Mouse (Mus musculus) fibroblast of lung, adult 2 months (primary cell): ENCODE measurements around the gene Gm13287.
"Not testable (repeated sequence)": the region's sequence is repeated elsewhere in the genome, so short reads cannot be mapped to it uniquely, and the experiment has no call there.

Source experiments
- DNase-seq: peaks from one replicate; pipeline ENCODE4 v3.0.0-alpha.2; 2011; ENCODE audit warnings: low read depth

The Gm13287 gene

DNA sequence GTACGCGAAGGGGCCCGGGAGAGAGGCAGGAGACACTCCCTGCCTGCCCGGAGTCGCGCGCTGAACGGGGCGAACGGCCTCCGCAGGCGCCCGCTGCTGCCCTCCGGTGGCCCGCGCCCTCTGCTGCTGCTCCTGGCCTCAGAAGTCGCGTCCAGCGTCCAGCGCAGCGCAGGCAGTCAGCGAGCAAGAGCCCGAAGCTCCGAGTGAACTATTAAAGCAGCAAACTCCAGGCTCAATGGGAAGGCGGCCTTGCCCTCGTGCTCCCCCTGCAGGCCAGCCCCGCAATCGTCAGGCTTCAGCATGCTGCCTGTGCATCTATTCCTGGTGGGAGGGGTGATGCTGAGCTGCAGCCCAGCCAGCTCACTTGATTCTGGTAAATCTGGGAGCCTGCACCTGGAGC lies 6.0 kb upstream of the Gm13287 start, which contains the start of gene Gm13279:
TSS of gene Gm13279 (plus strand) at position 301 of the 400 bp plus-strand sequence.
- DNase-seq = not testable (repeated sequence)

DNA sequence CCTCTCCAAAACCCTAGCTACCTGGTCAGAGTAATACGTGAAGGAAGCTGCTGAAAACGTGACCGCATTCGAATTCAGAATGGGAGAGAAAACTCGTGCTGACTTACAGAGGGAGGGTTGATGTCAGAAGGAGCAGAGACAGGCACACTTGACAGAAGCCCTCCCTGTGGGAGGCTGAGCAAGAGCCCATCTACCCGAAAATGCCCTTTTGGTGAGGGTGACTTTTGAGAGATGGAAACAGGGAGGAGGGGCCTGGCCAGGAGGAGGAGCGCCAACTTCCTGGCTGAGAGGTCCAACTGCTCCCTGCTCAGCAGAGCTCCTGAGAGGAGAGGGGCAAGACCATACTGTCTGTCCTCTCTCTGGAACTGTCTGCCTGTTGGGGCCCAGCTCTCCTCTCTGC lies 3.7 kb upstream of the Gm13287 start, which contains the start of gene Gm13285:
TSS of gene Gm13285 (plus strand) at position 301 of the 400 bp plus-strand sequence.
- not testable (repeated sequence) for DNase-seq

DNA sequence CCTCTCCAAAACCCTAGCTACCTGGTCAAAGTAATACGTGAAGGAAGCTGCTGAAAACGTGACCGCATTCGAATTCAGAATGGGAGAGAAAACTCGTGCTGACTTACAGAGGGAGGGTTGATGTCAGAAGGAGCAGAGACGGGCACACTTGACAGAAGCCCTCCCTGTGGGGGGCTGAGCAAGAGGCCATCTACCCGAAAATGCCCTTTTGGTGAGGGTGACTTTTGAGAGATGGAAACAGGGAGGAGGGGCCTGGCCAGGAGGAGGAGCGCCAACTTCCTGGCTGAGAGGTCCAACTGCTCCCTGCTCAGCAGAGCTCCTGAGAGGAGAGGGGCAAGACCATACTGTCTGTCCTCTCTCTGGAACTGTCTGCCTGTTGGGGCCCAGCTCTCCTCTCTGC lies 2.2 kb downstream of the Gm13287 start, which contains the start of gene Gm13288:
TSS of gene Gm13288 (plus strand) at position 301 of the 400 bp plus-strand sequence.
- DNase-seq = not testable (repeated sequence)

DNA sequence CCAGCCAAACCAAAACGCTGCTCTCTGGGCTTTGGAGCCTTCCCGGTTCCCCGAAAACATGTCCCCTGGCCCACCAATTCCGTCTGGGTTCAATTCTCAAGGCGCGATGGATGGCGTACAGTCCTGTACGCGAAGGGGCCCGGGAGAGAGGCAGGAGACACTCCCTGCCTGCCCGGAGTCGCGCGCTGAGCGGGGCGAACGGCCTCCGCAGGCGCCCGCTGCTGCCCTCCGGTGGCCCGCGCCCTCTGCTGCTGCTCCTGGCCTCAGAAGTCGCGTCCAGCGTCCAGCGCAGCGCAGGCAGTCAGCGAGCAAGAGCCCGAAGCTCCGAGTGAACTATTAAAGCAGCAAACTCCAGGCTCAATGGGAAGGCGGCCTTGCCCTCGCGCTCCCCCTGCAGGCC lies 2.7 kb downstream of the Gm13287 start:
- DNase-seq = not testable (repeated sequence)

DNA sequence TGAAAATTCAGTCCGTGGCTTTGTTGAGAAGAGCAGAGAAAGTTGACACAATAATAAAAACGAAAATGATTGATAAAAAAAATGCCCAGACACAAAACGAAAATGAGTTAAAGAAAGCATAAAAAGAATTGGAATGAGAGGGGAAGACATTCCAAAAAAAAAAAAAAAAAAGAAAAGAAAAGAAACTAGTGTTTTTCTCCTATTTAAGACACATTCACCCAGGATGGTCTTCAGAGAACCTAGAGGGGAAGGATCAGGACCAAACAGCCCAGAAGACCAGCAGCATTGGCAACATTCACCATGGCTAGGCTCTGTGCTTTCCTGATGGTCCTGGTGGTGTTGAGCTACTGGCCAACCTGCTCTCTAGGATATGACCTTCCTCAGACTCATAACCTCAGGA lies 12.9 kb downstream of the Gm13287 start, which contains the start of gene Ifna7:
TSS of gene Ifna7 (plus strand) at position 301 of the 400 bp plus-strand sequence.
- DNase-seq = no peak

DNA sequence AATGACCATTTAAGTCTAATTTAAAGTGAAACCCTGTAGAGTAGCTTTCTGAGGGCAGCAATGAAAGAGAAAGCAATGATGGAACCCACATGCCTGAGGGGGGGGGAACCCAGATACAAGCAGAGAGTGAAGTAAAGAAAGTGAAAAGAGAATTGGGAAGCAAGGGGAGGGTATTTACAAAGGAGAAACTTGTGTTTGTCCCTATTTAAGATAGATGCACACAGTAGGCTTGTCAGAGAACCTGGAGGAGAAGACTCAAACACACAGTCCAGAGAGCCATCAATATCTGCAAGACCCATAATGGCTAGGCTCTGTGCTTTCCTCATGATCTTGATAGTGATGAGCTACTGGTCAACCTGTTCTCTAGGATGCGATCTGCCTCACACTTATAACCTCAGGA lies 16.6 kb downstream of the Gm13287 start, which contains the start of gene Ifna11:
TSS of gene Ifna11 (plus strand) at position 301 of the 400 bp plus-strand sequence.
- DNase-seq = no peak

DNA sequence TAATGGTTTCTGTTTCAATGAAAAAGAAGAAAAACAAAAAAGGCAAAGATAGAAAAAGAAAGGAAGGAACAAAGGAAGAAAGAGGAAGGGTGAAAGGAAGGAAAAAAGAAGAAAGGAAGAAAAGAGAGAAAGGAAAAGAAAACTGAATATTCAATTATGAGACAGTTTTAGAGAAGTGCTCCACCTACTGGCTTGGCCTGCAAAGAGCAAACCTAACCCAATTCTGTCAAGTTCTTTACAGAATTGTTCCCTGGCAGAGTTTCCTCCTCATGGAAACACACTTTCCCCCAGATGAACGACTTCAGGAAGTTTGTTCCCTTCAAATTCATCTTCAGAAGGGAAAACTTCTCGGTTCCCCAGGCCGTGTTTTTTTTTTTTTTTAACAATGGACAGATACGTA lies 19.9 kb downstream of the Gm13287 start:
- DNase-seq = peak; percentile 5

DNA sequence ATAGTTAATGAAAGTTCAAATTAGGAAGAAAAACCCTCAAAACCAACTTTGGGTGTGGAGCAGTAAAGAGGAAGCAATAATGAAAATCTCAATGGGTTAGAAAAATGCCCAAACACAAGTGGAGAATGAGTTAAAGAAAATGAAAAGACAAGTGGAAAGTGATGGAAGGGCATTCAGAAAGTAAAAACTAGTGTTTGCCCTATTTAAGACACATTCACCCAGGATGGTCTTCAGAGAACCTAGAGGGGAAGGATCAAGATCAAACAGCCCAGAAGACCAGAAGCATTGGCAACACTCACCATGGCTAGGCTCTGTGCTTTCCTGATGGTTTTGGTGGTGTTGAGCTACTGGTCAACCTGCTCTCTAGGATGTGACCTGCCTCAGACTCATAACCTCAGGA lies 24.1 kb downstream of the Gm13287 start, which contains the start of gene Ifna6:
TSS of gene Ifna6 (plus strand) at position 301 of the 400 bp plus-strand sequence.
- DNase-seq = not testable (repeated sequence)

DNA sequence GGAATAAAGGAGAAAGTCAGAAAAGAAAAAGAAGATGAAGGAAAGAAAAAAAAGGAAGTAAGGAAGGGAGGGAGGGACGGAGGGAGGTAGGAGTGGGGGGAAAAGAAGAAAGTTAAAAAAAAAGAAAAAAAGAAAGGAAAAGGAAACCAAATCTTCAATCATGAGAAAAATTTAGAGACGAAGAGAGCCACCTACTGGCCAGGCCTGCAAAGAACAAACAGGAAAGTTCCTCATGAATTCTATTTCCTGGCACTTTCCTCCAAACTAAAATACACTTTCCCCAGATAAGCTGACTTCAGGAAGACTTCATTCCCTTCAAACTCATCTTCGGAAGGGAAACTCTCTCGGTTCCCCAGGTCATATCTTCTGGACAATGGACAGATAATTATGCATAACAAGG lies 27.5 kb downstream of the Gm13287 start:
- DNase-seq = peak; percentile 16

DNA sequence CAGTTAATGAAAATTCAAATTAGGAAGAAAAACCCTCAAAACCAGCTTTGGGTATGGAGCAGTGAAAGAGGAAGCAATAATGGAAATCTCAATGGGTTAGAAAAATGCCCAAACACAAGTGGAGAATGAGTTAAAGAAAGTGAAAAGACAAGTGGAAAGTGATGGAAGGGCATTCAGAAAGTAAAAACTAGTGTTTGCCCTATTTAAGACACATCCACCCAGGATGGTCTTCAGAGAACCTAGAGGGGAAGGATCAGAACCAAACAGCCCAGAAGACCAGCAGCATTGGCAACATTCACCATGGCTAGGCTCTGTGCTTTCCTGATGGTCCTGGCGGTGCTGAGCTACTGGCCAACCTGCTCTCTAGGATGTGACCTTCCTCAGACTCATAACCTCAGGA lies 32.2 kb downstream of the Gm13287 start, which contains the start of gene Ifna5:
TSS of gene Ifna5 (plus strand) at position 301 of the 400 bp plus-strand sequence.
- not testable (repeated sequence) for DNase-seq

DNA sequence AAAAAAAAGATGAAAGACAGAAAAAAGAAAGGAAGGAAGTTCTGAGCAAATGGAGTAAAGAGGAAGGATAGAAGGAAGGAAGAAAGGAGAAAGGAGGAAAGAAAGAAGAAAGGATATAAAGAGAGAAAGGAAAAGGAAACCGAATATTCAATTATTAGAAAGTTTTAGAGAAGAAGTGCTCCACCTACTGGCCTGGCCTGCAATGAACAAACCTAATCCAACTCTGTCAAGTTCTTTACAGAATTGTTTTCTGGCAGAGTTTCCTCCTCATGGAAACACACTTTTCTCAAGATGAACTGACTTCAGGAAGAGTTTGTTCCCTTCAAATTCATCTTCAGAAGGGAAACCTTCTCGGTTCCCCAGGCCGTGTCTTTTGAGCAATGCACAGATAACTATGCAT lies 35.8 kb downstream of the Gm13287 start:
- DNase-seq = peak; percentile 4

DNA sequence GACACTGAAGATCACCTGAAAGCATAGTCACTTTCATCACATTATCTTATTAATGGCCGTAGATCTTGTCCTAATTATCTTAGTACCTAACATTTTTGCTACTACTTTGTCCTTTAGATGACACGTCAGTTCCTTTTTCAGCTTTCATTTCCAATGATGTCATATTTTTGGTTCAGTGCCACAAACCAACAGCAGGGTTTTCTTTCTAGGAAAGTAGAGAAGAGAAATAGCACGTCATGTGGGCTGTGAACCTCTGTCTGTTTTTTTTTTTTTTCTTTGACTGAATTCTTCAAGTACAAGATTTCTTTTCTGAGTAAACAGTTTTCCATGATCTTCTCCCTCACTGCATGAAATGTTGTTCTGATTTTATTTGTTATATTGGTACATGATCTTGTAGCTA lies 37.0 kb downstream of the Gm13287 start:
- DNase-seq = no peak

DNA sequence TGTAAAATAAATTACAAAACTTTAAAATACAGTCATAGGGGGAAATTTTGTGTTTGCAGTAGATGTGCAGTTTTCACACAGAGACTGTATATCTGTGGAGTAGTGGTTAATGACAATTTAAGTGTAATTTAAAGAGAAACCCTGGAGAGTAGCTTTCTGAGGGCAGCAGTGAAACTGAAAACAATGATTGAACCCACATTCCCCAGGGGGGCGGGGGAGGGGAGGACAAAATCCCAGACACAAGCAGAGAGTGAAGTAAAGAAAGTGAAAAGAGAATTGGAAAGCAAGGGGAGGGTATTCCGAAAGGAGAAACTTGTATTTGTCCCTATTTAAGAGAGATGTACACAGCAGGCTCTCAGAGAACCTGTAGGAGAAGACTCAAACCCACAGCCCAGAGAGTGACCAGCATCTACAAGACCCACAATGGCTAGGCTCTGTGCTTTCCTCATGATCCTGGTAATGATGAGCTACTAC lies 38.4 kb downstream of the Gm13287 start, which contains the start of gene Ifna4:
TSS of gene Ifna4 (plus strand) at position 424 of the 474 bp plus-strand sequence.
- no peak for DNase-seq

DNA sequence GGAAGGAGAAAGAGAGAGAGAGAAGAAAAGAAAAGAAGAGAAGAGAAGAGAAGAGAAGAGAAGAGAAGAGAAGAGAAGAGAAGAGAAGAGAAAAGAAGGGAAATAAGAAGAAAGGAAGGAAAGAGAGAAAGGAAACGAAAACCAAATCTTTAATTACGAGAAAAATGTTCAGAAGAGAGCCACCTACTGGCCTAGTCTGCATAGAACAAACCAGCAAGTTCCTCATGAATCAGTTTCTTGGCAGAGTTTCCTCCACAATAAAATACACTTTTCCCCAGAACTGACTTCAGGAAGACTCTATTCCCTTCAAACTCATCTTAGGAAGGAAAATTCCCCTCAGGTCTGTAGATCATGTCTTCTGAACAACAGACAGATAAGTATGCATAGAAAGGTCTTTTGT lies 42.3 kb downstream of the Gm13287 start:
- peak; percentile 4 for DNase-seq

DNA sequence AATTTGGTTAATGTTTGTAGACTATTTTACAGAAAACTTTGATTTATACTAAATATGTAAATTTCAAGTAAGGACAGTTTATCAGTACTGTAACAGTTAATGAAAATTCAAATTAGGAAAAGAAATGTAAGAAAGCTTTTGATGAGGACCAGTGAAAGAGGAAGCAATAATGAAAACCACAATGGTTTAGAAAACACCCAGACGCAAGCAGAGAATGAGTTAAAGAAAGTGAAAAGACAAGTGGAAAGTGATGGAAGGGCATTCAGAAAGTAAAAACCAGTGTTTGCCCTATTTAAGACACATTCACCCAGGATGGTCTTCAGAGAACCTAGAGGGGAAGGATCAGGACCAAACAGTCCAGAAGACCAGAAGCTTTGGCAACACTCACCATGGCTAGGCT lies 46.6 kb downstream of the Gm13287 start, which contains the start of gene Ifna1:
TSS of gene Ifna1 (plus strand) at position 390 of the 400 bp plus-strand sequence.
- DNase-seq = no peak

DNA sequence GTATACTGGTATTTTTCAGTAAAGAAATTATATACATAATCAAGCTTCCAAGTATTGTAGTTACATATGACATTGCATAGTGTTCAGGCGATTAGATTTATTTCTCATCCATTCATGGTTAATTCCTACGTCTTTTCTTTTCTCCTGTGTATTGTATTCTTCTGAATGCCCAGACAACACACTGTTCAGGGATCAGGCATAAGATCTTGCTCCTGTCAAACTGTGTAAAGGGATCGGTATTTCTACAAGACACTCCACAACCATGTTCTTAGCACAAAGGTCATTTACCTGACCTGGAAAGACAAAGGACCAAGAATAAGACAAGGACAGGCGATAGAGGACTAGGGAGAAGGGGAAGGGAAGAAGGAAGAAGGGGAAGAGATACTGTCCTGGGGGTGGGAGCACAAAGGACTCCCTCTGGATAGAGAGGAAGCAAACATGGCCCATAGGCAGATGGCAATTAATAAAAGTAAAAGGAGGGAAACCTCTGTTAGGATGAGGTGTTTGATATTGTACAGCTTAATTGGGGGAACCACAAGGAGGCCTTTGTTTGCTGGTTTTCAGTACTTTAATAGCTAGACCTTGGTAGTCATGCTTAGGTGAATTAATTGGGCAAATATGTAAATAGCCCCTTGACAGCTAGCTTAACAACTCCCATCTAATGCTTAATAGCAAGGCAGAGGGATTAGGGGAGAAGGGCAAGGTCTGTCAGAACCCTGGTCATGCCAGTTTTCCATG lies 48.1 kb downstream of the Gm13287 start:
- no peak for DNase-seq
